Mouse (Mus musculus) ES-E14 (cell line): ENCODE results near the gene Ttll5. TPM values are rescaled to one million over a fixed set of nuclear protein-coding genes. Genes with fewer than 3 reads are reported as not detected.

ENCODE experiments used
- DNase-seq: peaks from one replicate; pipeline ENCODE4 v3.0.0-alpha.2; 2013; ENCODE audit warnings: low read depth, low spot score
- H3K27ac ChIP-seq: 2 replicates; pipeline ENCODE4 v1.5.1; 2012; ENCODE audit warnings: low read depth, mild to moderate bottlenecking, low read length, moderate library complexity, mixed read lengths; ENCODE audit not compliant: poor library complexity, insufficient read depth, severe bottlenecking
- H3K36me3 ChIP-seq: 2 replicates; pipeline ENCODE4 v1.6.1; 2012; ENCODE audit warnings: mild to moderate bottlenecking, low read length, moderate library complexity, mixed read lengths; ENCODE audit not compliant: control insufficient read depth, poor library complexity, insufficient read depth, severe bottlenecking
- H3K4me1 ChIP-seq, 2 experiments: fragments of 150-350 bp in 1 of 2; sonication (generic) in 1 of 2; 2 replicates each; pipeline ENCODE4 v1.6.1; 2012; ENCODE audit warnings: low read length in 2 of 2, mild to moderate bottlenecking in 1 of 2, mixed read lengths in 1 of 2; ENCODE audit not compliant: control insufficient read depth in 2 of 2, insufficient read depth in 2 of 2, poor library complexity in 1 of 2
- H3K4me3 ChIP-seq, 2 experiments: fragments of 150-350 bp in 1 of 2; sonication (generic) in 1 of 2; 2 replicates each; pipeline ENCODE4 v1.5.1; 2012; ENCODE audit warnings: low read length in 2 of 2, low read depth in 1 of 2, mild to moderate bottlenecking in 1 of 2, mixed read lengths in 1 of 2; ENCODE audit not compliant: insufficient read depth in 1 of 2, poor library complexity in 1 of 2, severe bottlenecking in 1 of 2
- H3K9ac ChIP-seq: 2 replicates; pipeline ENCODE4 v1.6.1; 2012; ENCODE audit warnings: low read depth, mild to moderate bottlenecking, low read length, mixed read lengths; ENCODE audit not compliant: poor library complexity, insufficient read depth, severe bottlenecking
- H3K9me3 ChIP-seq: fragments of 150-350 bp; sonication (generic); 2 replicates; pipeline ENCODE4 v1.6.1; 2012; ENCODE audit warnings: low read depth, mild to moderate bottlenecking, low read length; ENCODE audit not compliant: control insufficient read depth, insufficient read depth
- CHD2 ChIP-seq: IDR thresholded peaks from 2 replicates; pipeline ENCODE4 v1.6.1; 2014; ENCODE audit warnings: mild to moderate bottlenecking, low read depth, low read length, inconsistent platforms
- HCFC1 ChIP-seq: IDR thresholded peaks from 2 replicates; pipeline ENCODE4 v1.6.1; 2012; ENCODE audit warnings: low read length, inconsistent platforms, borderline replicate concordance; ENCODE audit not compliant: insufficient read depth
- MAFK ChIP-seq: IDR thresholded peaks from 2 replicates; pipeline ENCODE4 v1.6.1; 2014; ENCODE audit warnings: mild to moderate bottlenecking, low read depth, low read length, inconsistent platforms; ENCODE audit not compliant: insufficient read depth
- ZC3H11A ChIP-seq: IDR thresholded peaks from 2 replicates; pipeline ENCODE4 v1.6.1; 2012; ENCODE audit warnings: low read depth, mild to moderate bottlenecking, inconsistent platforms, low read length, borderline replicate concordance
- ZNF384 ChIP-seq: IDR thresholded peaks from 2 replicates; pipeline ENCODE4 v1.6.1; 2012; ENCODE audit warnings: low read depth, low read length, inconsistent platforms
- in situ Hi-C, 2 experiments: fragments of 600-800 bp; cut with MboI; formaldehyde crosslinking; loops; one replicate each; pipeline ENCODE4 v1.15.1; 2025; ENCODE audit warnings: low sequenced_read_pairs in 2 of 2, inconsistent platforms in 1 of 2; ENCODE audit not compliant: unreplicated experiment in 2 of 2
- total RNA-seq: library from RNA; depleted of rRNA; stranded (reverse); fragments of 300-350 nt; gene quantifications from 2 replicates; pipeline ENCODE4 v1.2.3, GENCODE M21; 2012

Ttll5 gene
- total RNA-seq, 1 experiment, result 18.6 TPM

DNA sequence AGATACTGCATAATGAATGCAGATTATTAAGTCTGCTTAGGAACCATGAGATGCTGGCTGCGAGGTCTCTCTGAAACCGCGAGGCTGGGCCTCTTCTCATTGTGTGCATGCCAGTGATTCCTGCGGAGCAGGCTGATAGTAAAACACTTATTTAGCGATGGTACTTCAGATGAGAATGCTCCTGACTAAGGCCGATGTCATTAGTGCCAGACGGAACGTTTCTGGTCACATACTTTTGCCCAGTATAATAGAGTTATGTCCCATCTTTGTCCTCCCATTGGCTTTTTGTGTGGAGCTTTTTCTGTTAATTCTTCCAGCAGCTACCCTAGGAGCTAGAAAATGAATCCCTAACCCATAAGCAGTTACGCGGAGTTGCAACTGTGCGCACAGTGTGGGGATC is 273.3 kb downstream of the Ttll5 start:
- DNase-seq, result no peak
- Histone ChIP-seq H3K9ac (no peak overlapping the region), H3K27ac (no peak overlapping the region), H3K4me3 (no peak overlapping the region), H3K4me1 (no peaks in the 10 kb centered on the region), H3K36me3 (no peaks in the 10 kb centered on the region), H3K9me3 (no peaks in the 10 kb centered on the region)
- in situ Hi-C loops, result no loop called here
- TF ChIP-seq CHD2 (no peak), ZNF384 (no peak), ZC3H11A (no peak), HCFC1 (no peak), MAFK (no peak)

GRCm38 (mm10) chr12:86100711-86101110 is 276.3 kb downstream of the Ttll5 start:
- Histone ChIP-seq H3K27ac (no peak overlapping the region), H3K4me1 (no peaks in the 10 kb centered on the region), H3K9ac (no peak overlapping the region), H3K4me3 (no peak overlapping the region), H3K9me3 (no peaks in the 10 kb centered on the region), H3K36me3 (no peaks in the 10 kb centered on the region)
- in situ Hi-C loops, result no loop called here
- no peak for TF ChIP-seq HCFC1
- TF ChIP-seq MAFK, result no peak
- no peak for TF ChIP-seq CHD2
- no peak for TF ChIP-seq ZNF384
- no peak for TF ChIP-seq ZC3H11A
- no peak for DNase-seq

GRCm38 (mm10) chr12:86102686-86103085 is 278.2 kb downstream of the Ttll5 start:
- Histone ChIP-seq H3K4me3 (no peak overlapping the region), H3K9ac (no peak overlapping the region), H3K4me1 (no peaks in the 10 kb centered on the region), H3K27ac (no peak overlapping the region), H3K36me3 (no peaks in the 10 kb centered on the region; the same call in 1 of the 2 replicates), H3K9me3 (no peaks in the 10 kb centered on the region)
- DNase-seq, result no peak
- in situ Hi-C loops, result no loop called here
- TF ChIP-seq HCFC1 (no peak), MAFK (no peak), ZNF384 (no peak), CHD2 (no peak), ZC3H11A (no peak)

- DNase-seq, result no peak
Observed at GRCm38 (mm10) chr12:86103391-86103790, 278.9 kb downstream of the Ttll5 start.

GRCm38 (mm10) chr12:86103852-86104251 is 279.4 kb downstream of the Ttll5 start:
- DNase-seq, result no peak
- no peaks in the 10 kb centered on the region for H3K4me1 ChIP-seq
- no peaks in the 10 kb centered on the region; the same call in 1 of the 2 replicates for H3K36me3 ChIP-seq
- in situ Hi-C loops, result no loop called here
- no peak overlapping the region for H3K27ac ChIP-seq
- H3K4me3 ChIP-seq, result no peak overlapping the region
- TF ChIP-seq CHD2 (no peak), MAFK (no peak), ZNF384 (no peak), ZC3H11A (no peak), HCFC1 (no peak)
- H3K9ac ChIP-seq, result no peak overlapping the region
- H3K9me3 ChIP-seq, result no peaks in the 10 kb centered on the region

More at GRCm38 (mm10) chr12:86103391-86103790, 278.9 kb downstream of the Ttll5 start:
- Histone ChIP-seq H3K36me3 (no peaks in the 10 kb centered on the region; the same call in 1 of the 2 replicates), H3K4me1 (no peaks in the 10 kb centered on the region), H3K4me3 (no peak overlapping the region), H3K9ac (no peak overlapping the region), H3K9me3 (no peaks in the 10 kb centered on the region), H3K27ac (no peak overlapping the region)
- TF ChIP-seq CHD2 (no peak), ZNF384 (no peak), MAFK (no peak), HCFC1 (no peak), ZC3H11A (no peak)
- in situ Hi-C loops, result no loop called here
